Mouse (Mus musculus): Measurements from ENCODE around the gene Wls. TPM values are rescaled to one million over a fixed set of nuclear protein-coding genes. Genes with fewer than 3 reads are reported as not detected.

Gene Wls
- total and polyA plus RNA-seq, 2 experiments from 2014 or later = 40.6 to 55.7 TPM

DNA sequence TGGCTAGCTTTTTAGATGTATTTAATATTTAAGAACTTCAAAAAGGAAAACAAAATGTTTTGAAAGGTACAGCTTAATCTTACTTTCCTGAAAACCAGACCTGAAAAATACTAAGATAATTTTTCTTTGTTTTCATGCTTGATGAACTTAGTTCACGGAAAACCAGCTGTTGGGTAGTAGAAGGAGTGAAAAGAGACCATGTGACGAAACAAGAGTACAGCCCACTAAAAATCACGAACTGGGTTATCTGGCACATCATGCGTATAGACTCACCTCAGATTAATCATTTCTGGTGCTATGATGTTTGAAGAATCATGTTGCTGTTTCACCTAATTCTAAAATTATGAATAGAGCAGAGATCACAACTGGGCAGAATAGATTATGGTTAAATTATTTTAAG is 3.7 kb downstream of the Wls start:
- Histone ChIP-seq H3K4me2 (ENCODE audit: low read depth, low read length, poor library complexity, severe bottlenecking) (no peak overlapping the region), H3K9me3 (ENCODE audit: low read length) (no peaks in the 10 kb centered on the region), H3K27me3 (ENCODE audit: insufficient read depth, low read length) (no peaks in the 10 kb centered on the region), H3K4me3 (ENCODE audit: low read depth, low read length) (no peak overlapping the region), H3K36me3 (ENCODE audit: insufficient read depth, low read length) (no peaks in the 10 kb centered on the region), H3K27ac (ENCODE audit: low read depth, low read length) (no peak overlapping the region), H3K4me1 (ENCODE audit: insufficient read depth, low read length) (peaks cover 3% of the 10 kb centered on the region; the same call in 1 of the 2 replicates), H3K9ac (replicated peaks; ENCODE audit: low read length, poor library complexity, severe bottlenecking) (no peak overlapping the region)
- ATAC-seq (ENCODE audit: low FRiP score) = no peak
- DNase-seq (ENCODE audit: low spot score) = no peak
- WGBS = 76% methylated on average over 4 of the region's 4 CpGs
- TF ChIP-seq CTCF (IDR thresholded peaks at IDR 0.05) = no peak

DNA sequence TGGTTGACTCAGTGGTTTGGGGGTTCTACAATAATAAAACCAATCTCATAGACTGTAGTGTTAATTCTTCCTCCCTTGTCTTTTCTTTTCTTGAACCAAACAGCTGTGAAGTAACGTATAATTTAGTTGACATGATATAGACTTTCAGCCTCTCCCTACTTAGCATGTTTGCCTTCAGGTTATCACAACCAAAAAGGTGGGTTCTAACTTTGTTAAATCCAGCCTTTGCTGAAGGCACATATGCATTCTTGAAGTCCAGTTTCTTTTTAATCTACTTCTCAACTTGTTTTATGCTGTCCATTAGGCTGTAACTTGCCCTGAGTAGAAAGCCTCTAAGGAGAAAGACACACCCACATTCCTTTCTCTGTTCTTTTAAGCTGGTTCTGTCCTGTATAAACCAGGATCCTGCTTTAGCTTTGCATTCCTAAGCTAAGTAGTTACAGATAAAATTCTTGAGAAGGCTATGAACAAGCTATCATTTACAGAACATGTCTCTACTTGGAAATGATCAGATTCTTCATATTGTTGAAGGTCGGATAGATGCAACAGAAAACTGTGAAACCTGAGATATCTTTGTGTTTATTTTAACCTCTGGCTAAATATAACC is 8.0 kb downstream of the Wls start:
- Histone ChIP-seq H3K9me3 (ENCODE audit: low read length) (no peaks in the 10 kb centered on the region), H3K36me3 (ENCODE audit: insufficient read depth, low read length) (no peaks in the 10 kb centered on the region), H3K4me2 (ENCODE audit: low read depth, low read length, poor library complexity, severe bottlenecking) (no peak overlapping the region), H3K4me1 (ENCODE audit: insufficient read depth, low read length) (no peaks in the 10 kb centered on the region), H3K27me3 (ENCODE audit: insufficient read depth, low read length) (no peaks in the 10 kb centered on the region), H3K4me3 (ENCODE audit: low read depth, low read length) (no peak overlapping the region), H3K27ac (ENCODE audit: low read depth, low read length) (no peak overlapping the region), H3K9ac (replicated peaks; ENCODE audit: low read length, poor library complexity, severe bottlenecking) (no peak overlapping the region)
- no peak for TF ChIP-seq CTCF (IDR thresholded peaks at IDR 0.05)
- WGBS = 66% methylated on average over 2 of the region's 2 CpGs
- no peak for ATAC-seq (ENCODE audit: low FRiP score)
- DNase-seq (ENCODE audit: low spot score) = no peak

DNA sequence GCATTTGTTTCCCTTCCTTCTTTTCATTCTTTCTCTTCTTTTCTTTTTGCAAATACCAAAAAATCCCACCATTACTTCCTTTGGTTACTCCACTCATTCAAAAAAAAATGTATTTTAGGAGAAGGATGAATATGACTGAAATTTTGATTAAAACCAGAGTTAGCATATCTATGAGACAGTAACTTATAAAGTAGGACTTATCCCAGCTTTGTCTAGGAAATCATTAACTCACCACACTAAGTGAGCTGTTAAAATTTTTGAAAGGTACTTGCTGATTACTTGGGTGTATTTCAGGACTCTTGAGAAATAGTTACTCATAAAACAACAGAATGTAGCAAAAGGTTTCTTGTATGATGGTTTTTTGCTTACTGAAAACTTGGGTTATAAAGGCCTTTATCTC is 8.7 kb downstream of the Wls start:
- Histone ChIP-seq H3K4me1 (ENCODE audit: insufficient read depth, low read length) (no peaks in the 10 kb centered on the region), H3K36me3 (ENCODE audit: insufficient read depth, low read length) (no peaks in the 10 kb centered on the region), H3K27ac (ENCODE audit: low read depth, low read length) (no peak overlapping the region), H3K4me3 (ENCODE audit: low read depth, low read length) (no peak overlapping the region), H3K9me3 (ENCODE audit: low read length) (no peaks in the 10 kb centered on the region), H3K9ac (replicated peaks; ENCODE audit: low read length, poor library complexity, severe bottlenecking) (no peak overlapping the region), H3K4me2 (ENCODE audit: low read depth, low read length, poor library complexity, severe bottlenecking) (no peak overlapping the region), H3K27me3 (ENCODE audit: insufficient read depth, low read length) (no peaks in the 10 kb centered on the region)
- no peak for TF ChIP-seq CTCF (IDR thresholded peaks at IDR 0.05)
- DNase-seq (ENCODE audit: low spot score) (no peak), ATAC-seq (ENCODE audit: low FRiP score) (no peak)

GRCm38 (mm10) chr3:159851476-159851875 is 12.0 kb downstream of the Wls start:
- H3K4me2 ChIP-seq (ENCODE audit: low read depth, low read length, poor library complexity, severe bottlenecking) = no peak overlapping the region
- H3K4me3 ChIP-seq (ENCODE audit: low read depth, low read length) = no peak overlapping the region
- no peak overlapping the region for H3K27ac ChIP-seq (ENCODE audit: low read depth, low read length)
- H3K9me3 ChIP-seq (ENCODE audit: low read length) = no peaks in the 10 kb centered on the region
- no peaks in the 10 kb centered on the region for H3K27me3 ChIP-seq (ENCODE audit: insufficient read depth, low read length)
- H3K36me3 ChIP-seq (ENCODE audit: insufficient read depth, low read length) = no peaks in the 10 kb centered on the region
- ATAC-seq (ENCODE audit: low FRiP score) (no peak), DNase-seq (ENCODE audit: low spot score) (peak; percentile 53)
- no peak for TF ChIP-seq CTCF (IDR thresholded peaks at IDR 0.05)
- H3K4me1 ChIP-seq (ENCODE audit: insufficient read depth, low read length) = no peaks in the 10 kb centered on the region
- 28% methylated on average over 2 of the region's 2 CpGs for WGBS
- no peak overlapping the region for H3K9ac ChIP-seq (replicated peaks; ENCODE audit: low read length, poor library complexity, severe bottlenecking)

GRCm38 (mm10) chr3:159851980-159852379 is 12.5 kb downstream of the Wls start:
- ATAC-seq (ENCODE audit: low FRiP score) = no peak
- 49% methylated on average over 2 of the region's 2 CpGs for WGBS
- no peak overlapping the region for H3K9ac ChIP-seq (replicated peaks; ENCODE audit: low read length, poor library complexity, severe bottlenecking)
- no peaks in the 10 kb centered on the region for H3K9me3 ChIP-seq (ENCODE audit: low read length)
- no peaks in the 10 kb centered on the region for H3K4me1 ChIP-seq (ENCODE audit: insufficient read depth, low read length)
- no peak for TF ChIP-seq CTCF (IDR thresholded peaks at IDR 0.05)
- peak; percentile 70 for DNase-seq (ENCODE audit: low spot score)
- no peaks in the 10 kb centered on the region for H3K36me3 ChIP-seq (ENCODE audit: insufficient read depth, low read length)
- no peak overlapping the region for H3K4me3 ChIP-seq (ENCODE audit: low read depth, low read length)
- H3K27me3 ChIP-seq (ENCODE audit: insufficient read depth, low read length) = no peaks in the 10 kb centered on the region
- no peak overlapping the region for H3K4me2 ChIP-seq (ENCODE audit: low read depth, low read length, poor library complexity, severe bottlenecking)
- no peak overlapping the region for H3K27ac ChIP-seq (ENCODE audit: low read depth, low read length)

- no peak overlapping the region for H3K9ac ChIP-seq (replicated peaks; ENCODE audit: low read length, poor library complexity, severe bottlenecking)
- no peak overlapping the region for H3K4me3 ChIP-seq (ENCODE audit: low read depth, low read length)
- DNase-seq (ENCODE audit: low spot score) (no peak), ATAC-seq (ENCODE audit: low FRiP score) (no peak)
- H3K4me2 ChIP-seq (ENCODE audit: low read depth, low read length, poor library complexity, severe bottlenecking) = no peak overlapping the region
- no peaks in the 10 kb centered on the region for H3K27me3 ChIP-seq (ENCODE audit: insufficient read depth, low read length)
- H3K4me1 ChIP-seq (ENCODE audit: insufficient read depth, low read length) = no peaks in the 10 kb centered on the region
- WGBS = 49% methylated on average over 1 of the region's 1 CpGs
- no peak for TF ChIP-seq CTCF (IDR thresholded peaks at IDR 0.05)
- no peaks in the 10 kb centered on the region for H3K9me3 ChIP-seq (ENCODE audit: low read length)
- no peak overlapping the region for H3K27ac ChIP-seq (ENCODE audit: low read depth, low read length)
- no peaks in the 10 kb centered on the region for H3K36me3 ChIP-seq (ENCODE audit: insufficient read depth, low read length)
These were observed 17.6 kb downstream of the Wls start for GRCm38 (mm10) chr3:159857112-159857511.
